Mouse (Mus musculus) urinary bladder, postnatal 36 days (tissue): ENCODE results near the gene H6pd.

ENCODE experiments used
- DNase-seq, 2 experiments: peaks; one replicate each; pipeline ENCODE4 v3.0.0; 2022; ENCODE audit warnings: low spot score in 2 of 2, mixed read lengths in 1 of 2

H6pd gene

GRCm38 (mm10) chr4:149975730-149976254 is 33.0 kb downstream of the H6pd start:
- DNase-seq = no peak

- no peak for DNase-seq
Measured at GRCm38 (mm10) chr4:149975291-149975690, 33.5 kb downstream of the H6pd start.

- no peak for DNase-seq
Measured at GRCm38 (mm10) chr4:149971393-149971792, 37.4 kb downstream of the H6pd start.

GRCm38 (mm10) chr4:149968526-149968925 is 40.3 kb downstream of the H6pd start:
- no peak for DNase-seq

- no peak for DNase-seq
Measured at GRCm38 (mm10) chr4:149966963-149967362, 41.9 kb downstream of the H6pd start.

- DNase-seq = peak in 1 of 2 experiments; percentile 76
Measured at GRCm38 (mm10) chr4:149966252-149966651, 42.6 kb downstream of the H6pd start.

- DNase-seq = no peak
Measured at GRCm38 (mm10) chr4:149965672-149966071, 43.2 kb downstream of the H6pd start.

GRCm38 (mm10) chr4:149965242-149965641 is 43.6 kb downstream of the H6pd start:
- no peak for DNase-seq

GRCm38 (mm10) chr4:149964770-149965169 is 44.1 kb downstream of the H6pd start:
- no peak for DNase-seq

- DNase-seq = no peak
Measured at GRCm38 (mm10) chr4:149964285-149964684, 44.5 kb downstream of the H6pd start.

GRCm38 (mm10) chr4:149960391-149960790 is 48.4 kb downstream of the H6pd start:
- no peak for DNase-seq

GRCm38 (mm10) chr4:149959816-149960215 is 49.0 kb downstream of the H6pd start:
- DNase-seq = no peak

- DNase-seq = peak; percentile 68 to 77
Measured at GRCm38 (mm10) chr4:149958566-149958965, 50.3 kb downstream of the H6pd start.

- no peak for DNase-seq
Measured at GRCm38 (mm10) chr4:149956048-149956447, 52.8 kb downstream of the H6pd start.

GRCm38 (mm10) chr4:149955631-149956030 is 53.2 kb downstream of the H6pd start:
- DNase-seq = no peak

- peak; percentile 99 for DNase-seq
Measured at GRCm38 (mm10) chr4:149954893-149955439, 53.9 kb downstream of the H6pd start, which contains the start of gene Spsb1. Spsb1 (minus strand) TSS chr4:149955043.

- DNase-seq = peak in 1 of 2 experiments; percentile 39
Measured at GRCm38 (mm10) chr4:149953621-149954481, 55.0 kb downstream of the H6pd start.

- DNase-seq = no peak
Measured at GRCm38 (mm10) chr4:149952201-149952600, 56.6 kb downstream of the H6pd start.

- DNase-seq = peak in 1 of 2 experiments; percentile 76
Measured at GRCm38 (mm10) chr4:149951201-149951600, 57.6 kb downstream of the H6pd start.

- no peak for DNase-seq
Measured at GRCm38 (mm10) chr4:149949691-149950090, 59.1 kb downstream of the H6pd start.

- no peak for DNase-seq
Measured at GRCm38 (mm10) chr4:149948119-149948518, 60.7 kb downstream of the H6pd start.

- no peak for DNase-seq
Measured at GRCm38 (mm10) chr4:149947396-149947795, 61.4 kb downstream of the H6pd start.

GRCm38 (mm10) chr4:149945194-149945593 is 63.6 kb downstream of the H6pd start:
- DNase-seq = no peak
